Mouse (Mus musculus) C2C12 (cell line): ENCODE data around the gene Dvl2.

ENCODE experiments used
- CEBPB ChIP-seq: IDR thresholded peaks from one replicate; pipeline ENCODE4 v1.6.1; 2011; ENCODE audit warnings: low read depth, mild to moderate bottlenecking, control low read depth, moderate library complexity
- CTCF ChIP-seq: IDR thresholded peaks from one replicate; pipeline ENCODE4 v1.5.1; 2011; ENCODE audit not compliant: control insufficient read depth, insufficient read depth, insufficient read length
- MAX ChIP-seq: IDR thresholded peaks from one replicate; pipeline ENCODE4 v1.6.1; 2011; ENCODE audit warnings: mild to moderate bottlenecking, control low read depth
- MYOD1 ChIP-seq: IDR thresholded peaks from one replicate; pipeline ENCODE4 v1.6.1; 2011; ENCODE audit warnings: low read depth; ENCODE audit not compliant: control insufficient read depth, insufficient read length
- MYOG ChIP-seq: IDR thresholded peaks from one replicate; pipeline ENCODE4 v1.6.1; 2011; ENCODE audit not compliant: control insufficient read depth, insufficient read length; ENCODE audit errors: extremely low read depth
- USF1 ChIP-seq: IDR thresholded peaks from one replicate; pipeline ENCODE4 v1.6.1; 2011; ENCODE audit warnings: low read depth, mild to moderate bottlenecking, control low read depth, moderate library complexity

- TF ChIP-seq CTCF (no peak), USF1 (no peak), MYOG (no peak), MAX (no peak), CEBPB (no peak), MYOD1 (no peak)
Observed at GRCm38 (mm10) chr11:69991711-69992110, 8.7 kb upstream of the Dvl2 start.
